Mouse (Mus musculus): ENCODE results near the gene Arfgef3.

DNA sequence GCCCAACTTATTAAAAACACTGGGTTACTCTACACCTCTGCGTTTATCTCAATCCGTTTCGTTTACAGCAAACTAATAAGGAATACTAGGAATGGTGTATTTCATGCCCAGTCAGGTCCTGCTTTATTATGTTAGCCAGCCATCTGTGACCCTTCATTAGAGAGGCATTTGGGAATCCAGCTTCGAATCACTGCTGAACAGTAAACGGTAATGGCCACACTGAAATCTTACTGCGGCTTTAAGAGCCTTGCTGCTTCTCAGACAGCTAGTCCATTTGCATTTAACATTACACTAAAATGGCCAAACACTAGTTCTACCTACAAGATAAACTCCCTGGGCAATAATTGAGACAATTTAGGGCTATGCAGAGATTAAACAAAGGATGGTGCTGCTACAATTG is 1.7 kb downstream of the Arfgef3 start:
- TF ChIP-seq CTCF (IDR thresholded peaks at IDR 0.05; ENCODE audit: extremely low read depth, insufficient read depth, low read length) (no peak), POLR2A (IDR thresholded peaks at IDR 0.05; ENCODE audit: extremely low read depth, insufficient read depth, low read length) (no peak)
